Mouse (Mus musculus) hematopoietic stem cell, adult 5-6 weeks (primary cell): Measurements from ENCODE around the gene Gm38392. TPM values are rescaled to one million over a fixed set of nuclear protein-coding genes. Genes with fewer than 3 reads are reported as not detected.

Source experiments
- ATAC-seq, 2 experiments: fragments of 125-278 bp in 1 of 2; replicated peaks in 1 of 2; 2 replicates each; pipeline ENCODE4 v1.8.0; 2016 to 2017; ENCODE audit warnings: inconsistent platforms in 2 of 2, mild to moderate bottlenecking in 2 of 2, moderate number of reproducible peaks in 2 of 2, low read depth in 1 of 2, moderate TSS enrichment in 1 of 2; ENCODE audit not compliant: low FRiP score in 2 of 2, poor library complexity in 2 of 2, severe bottlenecking in 2 of 2, insufficient read depth in 1 of 2, low TSS enrichment in 1 of 2
- total RNA-seq: library from RNA; stranded (forward); fragments of 172-1452, 232-1000 nt; gene quantifications from 2 replicates; pipeline ENCODE4 v1.2.3, GENCODE M21; 2017

Gene Gm38392
- total RNA-seq, 1 experiment from 2014 or later: not detected

DNA sequence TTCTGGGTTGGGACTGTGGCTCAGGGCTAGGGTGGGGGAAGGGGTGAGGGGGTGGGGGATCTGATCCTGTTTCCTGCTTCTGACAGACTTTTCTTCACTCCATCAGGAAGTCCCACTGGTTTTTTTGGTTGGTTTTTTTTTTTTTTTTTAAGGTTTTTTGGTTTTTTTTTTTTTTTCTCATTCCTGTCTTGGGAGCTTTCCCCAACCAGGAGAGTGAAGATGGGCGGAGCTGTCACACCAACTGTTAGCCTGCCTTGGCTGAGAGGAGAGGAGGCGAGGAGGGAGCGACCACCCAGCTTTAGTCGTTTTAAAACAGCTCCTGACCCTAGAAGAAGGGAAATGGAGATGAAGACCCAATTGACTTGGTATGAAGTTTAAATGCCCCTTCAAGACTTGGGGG is 59.8 kb downstream of the Gm38392 start:
- no peak for ATAC-seq

GRCm38 (mm10) chr3:88226101-88226845 is 60.7 kb downstream of the Gm38392 start:
- no peak for ATAC-seq

DNA sequence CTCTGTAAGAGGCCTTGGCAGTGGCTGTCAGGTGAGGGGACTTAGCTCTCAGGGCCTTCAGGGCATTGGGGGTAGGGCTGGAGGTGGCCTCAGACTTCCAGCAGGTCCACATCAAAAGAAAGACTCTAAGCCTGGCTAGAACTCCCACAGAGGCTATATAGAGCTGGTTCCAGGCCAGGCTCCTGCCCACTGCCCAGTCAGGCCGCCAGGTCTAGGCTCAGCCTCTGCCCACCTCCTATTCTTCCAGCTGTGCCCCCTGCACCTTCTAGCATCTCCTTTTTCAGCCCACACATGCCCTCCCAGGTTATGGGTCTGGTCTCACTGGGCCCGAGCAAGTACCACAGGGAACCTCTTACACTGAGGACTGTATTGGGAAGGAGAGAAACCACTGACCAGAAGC is 62.1 kb downstream of the Gm38392 start:
- ATAC-seq: no peak

GRCm38 (mm10) chr3:88222446-88222845 is 64.6 kb downstream of the Gm38392 start:
- no peak for ATAC-seq

- no peak for ATAC-seq
These were observed 65.3 kb downstream of the Gm38392 start for GRCm38 (mm10) chr3:88221519-88222390.

- ATAC-seq: peak in 1 of 2 experiments; percentile 82; a peak in 3 of 4 replicates
These were observed 66.2 kb downstream of the Gm38392 start for GRCm38 (mm10) chr3:88220842-88221241.

DNA sequence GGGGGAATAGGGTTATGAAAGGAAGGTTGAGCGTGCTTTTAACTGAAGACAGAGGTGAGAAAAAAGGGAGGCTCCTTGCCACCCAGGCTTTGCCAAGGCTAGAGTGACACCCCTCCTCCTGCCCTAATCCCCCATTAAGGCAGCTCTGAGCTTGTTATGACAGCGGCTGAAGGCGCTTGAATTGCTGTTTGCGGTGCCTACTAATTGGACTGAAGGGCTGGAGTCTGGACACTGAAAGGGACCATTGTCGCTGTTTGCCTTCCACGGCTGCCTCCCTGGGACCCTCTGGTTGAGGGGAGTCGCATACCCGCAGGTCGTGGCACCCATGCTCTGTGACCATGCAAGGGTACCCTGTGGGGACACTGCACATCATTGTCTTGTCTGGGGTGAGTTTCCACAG is 67.1 kb downstream of the Gm38392 start:
- no peak for ATAC-seq

DNA sequence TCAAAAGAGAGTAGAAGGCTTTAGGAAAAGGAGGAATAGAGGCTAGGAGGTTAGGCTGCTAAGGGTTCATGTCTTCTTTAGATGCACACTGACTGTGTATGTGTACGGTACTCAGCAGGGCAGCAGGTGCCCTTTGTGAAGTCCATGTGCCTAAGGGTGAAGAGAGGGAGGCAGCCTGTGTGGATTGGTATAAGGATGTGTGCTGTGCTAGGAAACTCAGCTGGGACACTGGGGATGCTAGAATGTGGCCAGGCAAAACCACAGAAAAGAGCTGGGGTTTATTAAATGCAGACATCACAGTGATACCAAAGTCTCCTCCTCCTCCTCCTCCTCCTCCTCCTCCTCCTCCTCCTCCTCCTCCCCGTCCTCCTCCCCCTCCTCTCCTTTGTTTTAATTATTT is 69.3 kb downstream of the Gm38392 start:
- no peak for ATAC-seq

GRCm38 (mm10) chr3:88216534-88217326 is 70.3 kb downstream of the Gm38392 start:
- ATAC-seq: no peak

- no peak for ATAC-seq
These were observed 70.9 kb downstream of the Gm38392 start for GRCm38 (mm10) chr3:88216116-88216515.

GRCm38 (mm10) chr3:88215553-88216004 is 71.4 kb downstream of the Gm38392 start:
- no peak; a peak in 1 of 4 replicates for ATAC-seq

DNA sequence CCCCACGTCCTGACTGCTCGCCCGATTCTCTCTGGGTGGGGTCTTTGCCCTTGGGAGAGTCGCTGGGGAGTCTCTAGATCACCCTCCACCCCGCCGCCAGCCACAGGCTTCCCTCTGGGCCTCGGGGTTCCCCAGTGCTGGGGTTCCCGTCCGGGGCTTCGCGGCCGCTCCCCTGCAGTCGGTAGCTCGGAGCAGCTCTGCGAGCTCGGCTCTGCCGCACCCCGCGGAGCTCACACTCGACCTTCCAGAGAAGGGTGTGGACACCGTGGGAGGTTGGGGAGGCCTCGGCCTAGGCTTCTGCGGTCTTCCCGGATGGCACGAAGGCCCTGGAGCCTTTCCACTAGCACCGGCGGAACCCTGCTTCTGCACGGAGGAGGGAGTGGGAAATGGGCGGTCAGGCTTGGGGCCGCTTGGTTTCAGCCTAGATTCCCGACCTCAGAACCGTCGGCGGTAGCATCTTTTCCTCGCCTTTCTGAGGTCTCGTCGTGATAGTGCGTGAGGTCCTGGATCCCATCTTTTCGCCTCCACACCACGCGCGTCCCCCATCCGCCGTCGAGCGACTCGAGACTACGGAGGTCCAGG is 71.9 kb downstream of the Gm38392 start:
- ATAC-seq: peak; percentile 24 to 47; a peak in 2 of 4 replicates

- no peak for ATAC-seq
These were observed 72.6 kb downstream of the Gm38392 start for GRCm38 (mm10) chr3:88214197-88214938.

- no peak for ATAC-seq
These were observed 74.0 kb downstream of the Gm38392 start for GRCm38 (mm10) chr3:88213019-88213418.

GRCm38 (mm10) chr3:88212356-88212755 is 74.7 kb downstream of the Gm38392 start:
- ATAC-seq: no peak

DNA sequence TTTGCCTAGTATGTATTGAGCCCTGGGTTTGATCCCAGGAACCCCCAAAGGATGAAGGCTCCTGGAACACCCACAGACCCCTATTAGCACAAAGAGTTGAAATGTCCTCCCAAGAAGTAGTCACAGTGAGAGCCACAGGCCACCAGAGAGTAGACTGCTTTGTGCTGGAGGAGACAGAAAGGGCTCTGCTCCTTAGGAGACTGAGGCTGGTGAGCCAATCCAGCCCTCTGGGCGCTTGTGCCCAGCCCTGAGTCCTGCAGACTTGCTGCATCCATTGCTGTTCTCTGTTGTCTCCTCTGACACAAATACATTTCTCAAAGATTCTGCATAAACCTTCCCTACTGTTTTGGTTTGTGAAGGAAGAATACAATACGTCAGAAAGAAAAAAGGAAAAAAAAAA is 76.1 kb downstream of the Gm38392 start:
- ATAC-seq: no peak

DNA sequence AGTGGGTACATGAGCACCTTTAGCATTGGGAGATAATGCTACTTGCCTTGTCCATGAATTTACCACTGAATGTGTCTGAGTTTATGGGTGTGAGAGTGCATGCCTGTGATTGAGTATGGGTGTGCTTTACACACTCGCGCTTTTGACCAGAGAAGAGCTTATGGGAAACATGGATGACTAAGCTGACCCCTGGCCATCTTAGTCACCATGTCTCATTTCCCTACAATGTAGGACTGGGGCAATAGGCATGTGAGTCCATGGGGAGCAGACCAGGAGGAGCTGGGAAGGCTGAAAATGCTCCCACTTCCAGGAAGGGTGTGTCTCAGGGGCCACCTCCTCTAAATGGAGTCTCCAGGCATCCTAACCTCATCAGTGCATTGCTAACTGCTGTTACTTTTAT is 76.9 kb downstream of the Gm38392 start:
- no peak for ATAC-seq
